Mouse (Mus musculus): Measurements from ENCODE around the gene Gm7876.
"Not testable (repeated sequence)": the region's sequence is repeated elsewhere in the genome, so short reads cannot be mapped to it uniquely, and the experiment has no call there.

The Gm7876 gene

DNA sequence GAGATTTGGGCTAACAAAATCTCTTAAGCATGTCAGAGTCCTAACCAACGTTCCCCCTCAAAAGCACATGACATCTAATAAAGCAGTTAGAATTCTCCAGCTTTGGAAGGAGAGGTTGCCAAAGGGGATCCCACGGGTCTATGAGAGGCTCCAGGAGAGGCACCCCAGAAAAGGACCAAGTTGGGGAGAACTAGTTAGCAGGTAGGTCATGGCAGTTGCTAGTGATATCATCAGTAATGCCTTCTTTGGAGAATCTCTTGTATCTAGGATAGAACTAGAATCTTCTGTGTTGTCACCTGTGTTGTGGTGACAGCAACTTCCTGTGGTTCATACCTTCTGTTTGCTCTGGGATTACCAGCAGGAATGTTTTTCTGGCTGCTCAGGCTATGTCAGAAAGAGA, at the start of gene Gm7876:
Gene Gm7876, plus strand, starts transcription at position 301 of the 400 bp plus-strand sequence.
- not testable (repeated sequence) for DNase-seq

DNA sequence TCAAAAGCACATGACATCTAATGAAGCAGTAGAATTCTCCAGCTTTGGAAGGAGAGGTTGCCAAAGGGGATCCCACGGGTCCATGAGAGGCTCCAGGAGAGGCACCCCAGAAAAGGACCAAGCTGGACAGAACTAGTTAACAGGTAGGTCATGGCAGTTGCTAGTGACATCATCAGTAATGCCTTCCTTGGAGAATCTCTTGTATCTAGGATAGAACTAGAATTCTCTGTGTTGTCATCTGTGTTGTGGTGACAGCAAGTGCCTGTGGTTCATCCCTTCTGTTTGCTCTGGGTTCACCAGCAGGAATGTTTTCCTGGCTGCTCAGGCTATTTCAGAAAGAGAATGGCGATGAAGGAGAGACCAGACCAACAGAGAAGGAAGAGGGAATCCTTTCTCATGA, 45.1 kb upstream of the Gm7876 start, which contains the start of gene Gm3239:
Gene Gm3239, plus strand, starts transcription at position 301 of the 400 bp plus-strand sequence.
- not testable (repeated sequence) for DNase-seq

DNA sequence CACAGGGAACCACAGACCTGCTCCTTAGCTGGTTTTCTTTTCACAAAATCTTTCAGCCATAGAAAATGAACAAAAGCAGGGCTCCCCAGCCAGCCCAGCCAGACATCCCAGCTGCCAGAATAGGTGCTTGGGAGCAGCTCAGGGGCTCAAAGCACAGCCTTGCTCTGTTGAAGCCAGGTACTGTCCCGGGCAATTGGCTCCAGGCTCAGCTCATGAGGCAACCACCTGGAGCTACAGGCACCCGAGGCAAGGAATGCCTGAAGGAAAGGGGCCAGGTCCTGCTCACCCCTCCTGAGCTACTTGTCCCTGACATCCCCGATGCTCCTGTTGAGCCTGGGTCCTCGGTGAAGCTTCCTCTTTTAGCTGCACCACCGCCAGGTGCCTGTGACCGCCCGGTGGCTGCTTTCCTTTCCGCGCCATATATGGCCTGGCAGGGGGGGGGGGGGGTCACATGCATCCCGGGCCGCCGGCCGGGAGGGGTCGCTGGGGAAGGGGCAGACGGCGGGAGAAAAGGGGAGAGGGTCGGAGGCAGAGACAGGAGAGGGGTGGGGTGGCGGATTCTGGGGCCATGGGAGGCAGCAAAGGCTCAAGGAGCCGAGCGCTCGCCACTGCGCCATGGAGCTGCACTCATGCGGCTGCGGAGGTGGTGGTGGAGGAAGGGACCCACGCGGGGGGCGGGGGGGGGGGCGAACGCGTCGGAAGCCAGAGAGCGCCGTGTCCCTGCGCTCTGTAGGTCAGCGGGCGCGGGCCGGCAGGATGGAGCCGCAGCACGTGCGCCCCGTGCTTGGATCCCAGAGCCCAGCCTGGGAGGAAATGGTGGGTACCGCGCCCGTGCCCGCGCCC, 17.2 kb downstream of the Gm7876 start, which contains the start of gene Gm3252:
Gene Gm3252, plus strand, starts transcription at position 738 of the 843 bp plus-strand sequence.
- DNase-seq: not testable (repeated sequence)
